Mouse (Mus musculus): Measurements from ENCODE around the gene Rrbp1. TPM values are rescaled to one million over a fixed set of nuclear protein-coding genes. Genes with fewer than 3 reads are reported as not detected.
A peak's percentile ranks its signal among the peaks of the same experiment; 100 is the strongest.

The Rrbp1 gene
- 48.3 and 49.7 TPM in 2 replicates for polyA plus RNA-seq (2015; fragmentation: Nextera tagmentation; extraction: Ambion mirVana)

DNA sequence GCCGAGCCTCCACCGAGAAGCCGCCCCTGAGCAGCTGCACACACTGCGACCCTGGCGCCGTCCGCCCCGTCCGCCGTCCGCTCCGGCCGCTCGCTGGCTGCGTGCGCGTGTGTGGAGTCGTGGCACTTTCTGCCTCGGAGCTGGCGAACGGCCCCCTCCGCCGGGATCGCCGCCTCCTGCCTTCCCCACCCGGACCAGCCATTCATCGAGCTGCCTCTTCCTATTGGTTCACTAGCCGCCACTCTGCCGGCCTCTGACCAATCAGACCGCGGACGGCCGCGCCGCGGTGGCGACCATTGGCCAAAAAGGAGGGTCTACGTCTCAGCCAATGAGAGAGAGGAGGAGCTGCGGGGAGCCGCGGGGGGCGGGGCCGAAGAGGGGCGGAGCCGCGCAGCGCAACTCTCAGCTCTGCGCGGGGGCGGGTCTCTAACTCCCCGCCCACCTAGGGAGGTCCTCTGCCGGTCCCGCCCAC is at the start of gene Rrbp1:
Rrbp1 (minus strand) TSS at position 184 of the 472 bp plus-strand sequence.
- peak within 1 kb of the TSS; percentile 93 for H3K27ac ChIP-seq
- H3K36me3 ChIP-seq, result peaks cover 6% of the 10 kb centered on the region; the same call in 1 of the 2 replicates
- no peaks in the 10 kb centered on the region for H3K9me3 ChIP-seq (replicated peaks)
- peak within 1 kb of the TSS; percentile 98 for H3K4me2 ChIP-seq
- peaks cover 57% of the 10 kb centered on the region for H3K4me1 ChIP-seq (replicated peaks)
- WGBS (ENCODE audit: insufficient replicate concordance), result under 1% methylated on average over 42 of the region's 53 CpGs
- peak; percentile 95 for ATAC-seq (ENCODE audit: low read depth)
- peak; percentile 98 for DNase-seq
- no peaks in the 10 kb centered on the region for H3K27me3 ChIP-seq
- peak within 1 kb of the TSS; percentile 92 for H3K9ac ChIP-seq
- peak within 1 kb of the TSS; percentile 97 for H3K4me3 ChIP-seq (replicated peaks)

DNA sequence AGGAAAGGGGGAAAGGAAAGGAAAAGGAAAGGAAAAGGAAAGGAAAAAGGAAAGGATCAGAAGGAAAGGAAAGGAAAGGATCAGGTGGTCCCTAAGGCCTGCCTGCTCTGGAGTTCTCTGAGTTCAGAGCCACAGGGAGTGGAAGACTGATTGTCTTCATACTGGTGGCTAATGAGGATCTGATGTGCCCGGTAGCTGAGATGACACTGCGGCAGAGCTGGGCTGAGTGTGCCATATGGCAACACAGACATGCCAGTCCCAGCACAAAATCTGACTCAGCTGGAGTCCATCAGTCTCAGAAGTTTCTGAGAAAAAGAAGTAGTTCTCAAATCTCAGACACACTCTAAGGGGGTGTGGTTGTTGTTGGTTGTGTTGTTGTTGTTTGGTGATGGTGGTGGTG is 46.7 kb upstream of the Rrbp1 start:
- H3K27me3 ChIP-seq, result no peaks in the 10 kb centered on the region
- ATAC-seq (ENCODE audit: low read depth), result no peak
- H3K9ac ChIP-seq, result no peak overlapping the region
- no peak overlapping the region for H3K4me3 ChIP-seq (replicated peaks)
- no peaks in the 10 kb centered on the region for H3K9me3 ChIP-seq (replicated peaks)
- DNase-seq, result no peak
- 71% methylated on average over 2 of the region's 2 CpGs for WGBS (ENCODE audit: insufficient replicate concordance)
- no peaks in the 10 kb centered on the region for H3K4me1 ChIP-seq (replicated peaks)
- no peaks in the 10 kb centered on the region for H3K36me3 ChIP-seq
- no peak overlapping the region for H3K4me2 ChIP-seq
- no peak overlapping the region for H3K27ac ChIP-seq

DNA sequence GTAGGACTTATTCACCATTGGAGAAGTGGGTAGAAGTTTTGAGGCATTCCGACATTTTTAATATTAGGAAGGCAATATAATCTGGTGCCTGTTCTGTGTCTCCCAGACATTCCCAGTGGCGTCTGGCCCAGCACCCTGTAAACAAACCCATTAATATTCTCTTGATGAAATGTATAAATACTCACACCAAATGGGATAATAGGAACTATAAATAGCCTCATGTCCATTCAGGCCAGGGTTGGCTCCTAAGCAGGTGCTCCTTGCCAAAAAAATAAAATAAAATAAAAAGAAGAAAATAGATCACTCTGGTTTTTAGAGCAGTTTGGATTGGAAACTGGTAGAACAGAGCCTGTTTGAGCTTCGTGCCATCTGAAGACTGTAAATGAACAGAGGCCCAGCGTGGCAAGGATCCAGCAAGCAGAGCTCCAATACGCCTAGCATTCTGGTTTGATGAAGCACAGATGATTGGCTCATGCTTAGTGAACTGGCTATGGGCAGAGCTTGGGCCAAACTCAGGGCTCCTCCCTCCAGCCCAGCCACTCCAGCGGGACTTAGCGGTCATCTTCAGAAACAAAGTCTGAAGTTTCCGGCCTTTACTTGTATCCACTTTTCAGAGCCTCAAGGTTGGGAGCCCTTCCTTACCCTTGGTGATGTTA is 41.5 kb upstream of the Rrbp1 start:
- H3K4me3 ChIP-seq (replicated peaks), result no peak overlapping the region
- H3K36me3 ChIP-seq, result no peaks in the 10 kb centered on the region
- ATAC-seq (ENCODE audit: low read depth) (no peak), DNase-seq (no peak)
- no peaks in the 10 kb centered on the region for H3K27me3 ChIP-seq
- H3K4me1 ChIP-seq (replicated peaks), result no peaks in the 10 kb centered on the region
- WGBS (ENCODE audit: insufficient replicate concordance), result 71% methylated on average over 8 of the region's 8 CpGs
- H3K9ac ChIP-seq, result no peak overlapping the region
- H3K9me3 ChIP-seq (replicated peaks), result no peaks in the 10 kb centered on the region
- no peak overlapping the region for H3K4me2 ChIP-seq
- no peak overlapping the region for H3K27ac ChIP-seq

DNA sequence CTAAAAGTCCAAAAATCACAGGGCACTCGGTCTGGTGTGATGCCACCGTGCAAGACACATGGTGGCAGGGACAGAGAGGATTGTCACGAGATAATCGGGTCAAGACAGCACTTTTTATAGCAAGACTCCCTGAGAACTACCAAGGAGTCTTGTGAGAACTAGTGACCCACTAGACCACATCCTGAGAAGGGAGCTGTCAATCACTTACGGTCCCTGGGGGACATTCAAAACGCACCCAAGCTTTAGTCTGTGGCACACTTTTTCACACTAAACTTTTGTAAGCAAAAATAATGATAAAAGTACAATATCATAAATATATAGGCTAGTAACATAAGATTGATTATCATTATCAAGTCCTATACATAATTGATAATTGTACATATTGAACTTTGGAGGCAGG is 39.8 kb upstream of the Rrbp1 start:
- H3K4me1 ChIP-seq (replicated peaks), result no peaks in the 10 kb centered on the region
- no peak overlapping the region for H3K4me2 ChIP-seq
- no peaks in the 10 kb centered on the region for H3K36me3 ChIP-seq
- H3K4me3 ChIP-seq (replicated peaks), result no peak overlapping the region
- H3K9me3 ChIP-seq (replicated peaks), result no peaks in the 10 kb centered on the region
- H3K27me3 ChIP-seq, result no peaks in the 10 kb centered on the region
- no peak overlapping the region for H3K27ac ChIP-seq
- ATAC-seq (ENCODE audit: low read depth) (no peak), DNase-seq (no peak)
- WGBS (ENCODE audit: insufficient replicate concordance), result 51% methylated on average over 6 of the region's 6 CpGs
- no peak overlapping the region for H3K9ac ChIP-seq

DNA sequence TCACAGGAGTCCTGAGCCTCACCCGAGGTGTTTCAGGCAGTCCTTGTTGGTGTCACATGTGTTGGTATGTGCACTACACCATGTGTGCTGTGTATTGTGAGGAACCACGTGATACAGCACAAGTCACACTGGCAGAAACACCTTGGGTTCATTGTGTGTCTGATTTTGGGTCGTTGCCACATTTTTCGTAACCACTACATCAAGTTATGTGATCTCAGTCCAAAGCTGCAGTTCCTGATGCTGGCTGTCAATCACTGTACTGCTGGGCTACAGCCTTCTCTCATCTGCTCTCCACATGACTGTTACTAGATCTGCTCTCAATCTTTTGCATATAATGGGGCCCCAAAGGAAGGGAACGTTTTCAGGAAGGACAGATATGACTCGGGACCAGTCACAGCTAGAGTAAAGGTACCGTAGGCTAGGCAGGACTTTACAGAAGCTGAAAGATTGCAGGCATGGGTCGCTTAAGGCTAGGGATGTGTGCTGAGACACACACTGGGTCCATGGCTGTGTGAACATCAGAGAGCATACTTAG is 39.1 kb upstream of the Rrbp1 start:
- WGBS (ENCODE audit: insufficient replicate concordance), result 47% methylated on average over 8 of the region's 8 CpGs
- H3K9me3 ChIP-seq (replicated peaks), result no peaks in the 10 kb centered on the region

DNA sequence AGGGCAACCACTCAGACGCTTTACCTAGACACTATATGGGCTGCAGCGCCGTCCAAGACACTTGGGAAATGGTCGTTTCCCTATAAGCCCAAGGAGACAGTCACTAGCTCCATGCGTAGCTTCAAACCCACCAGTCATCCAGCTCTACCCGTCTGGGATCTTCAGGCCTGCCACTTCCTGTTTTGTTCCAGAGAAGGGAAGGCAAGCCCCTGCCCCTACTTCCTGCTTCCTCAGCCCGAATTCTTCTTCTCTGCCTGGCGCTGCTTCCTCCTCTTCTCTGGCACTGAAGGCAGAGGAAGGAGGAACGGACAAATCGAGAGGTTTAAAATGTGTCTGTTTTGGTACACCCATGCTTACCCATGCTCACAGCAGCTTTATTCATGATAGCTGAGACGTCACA is 35.9 kb upstream of the Rrbp1 start:
- H3K9ac ChIP-seq, result no peak overlapping the region
- no peak overlapping the region; the same call in 1 of the 2 replicates for H3K27ac ChIP-seq
- no peaks in the 10 kb centered on the region for H3K36me3 ChIP-seq
- 0 out of 2 replicates have a peak, but pooled peaks have one; percentile 18 for ATAC-seq (ENCODE audit: low read depth)
- H3K27me3 ChIP-seq, result no peaks in the 10 kb centered on the region
- no peak overlapping the region; the same call in 1 of the 2 replicates for H3K4me2 ChIP-seq
- no peaks in the 10 kb centered on the region for H3K9me3 ChIP-seq (replicated peaks)
- H3K4me3 ChIP-seq (replicated peaks), result no peak overlapping the region
- no peaks in the 10 kb centered on the region for H3K4me1 ChIP-seq (replicated peaks)
- no peak for DNase-seq
- whole genome bisulfite sequencing (ENCODE audit: insufficient replicate concordance), result 30% methylated on average over 11 of the region's 11 CpGs

More for the DNA sequence above, 39.1 kb upstream of the Rrbp1 start:
- Histone ChIP-seq H3K4me1 (replicated peaks) (no peaks in the 10 kb centered on the region), H3K4me3 (replicated peaks) (no peak overlapping the region), H3K27ac (no peak overlapping the region), H3K27me3 (no peaks in the 10 kb centered on the region), H3K4me2 (no peak overlapping the region), H3K36me3 (no peaks in the 10 kb centered on the region), H3K9ac (no peak overlapping the region)
- no peak for ATAC-seq (ENCODE audit: low read depth)
- DNase-seq, result no peak

DNA sequence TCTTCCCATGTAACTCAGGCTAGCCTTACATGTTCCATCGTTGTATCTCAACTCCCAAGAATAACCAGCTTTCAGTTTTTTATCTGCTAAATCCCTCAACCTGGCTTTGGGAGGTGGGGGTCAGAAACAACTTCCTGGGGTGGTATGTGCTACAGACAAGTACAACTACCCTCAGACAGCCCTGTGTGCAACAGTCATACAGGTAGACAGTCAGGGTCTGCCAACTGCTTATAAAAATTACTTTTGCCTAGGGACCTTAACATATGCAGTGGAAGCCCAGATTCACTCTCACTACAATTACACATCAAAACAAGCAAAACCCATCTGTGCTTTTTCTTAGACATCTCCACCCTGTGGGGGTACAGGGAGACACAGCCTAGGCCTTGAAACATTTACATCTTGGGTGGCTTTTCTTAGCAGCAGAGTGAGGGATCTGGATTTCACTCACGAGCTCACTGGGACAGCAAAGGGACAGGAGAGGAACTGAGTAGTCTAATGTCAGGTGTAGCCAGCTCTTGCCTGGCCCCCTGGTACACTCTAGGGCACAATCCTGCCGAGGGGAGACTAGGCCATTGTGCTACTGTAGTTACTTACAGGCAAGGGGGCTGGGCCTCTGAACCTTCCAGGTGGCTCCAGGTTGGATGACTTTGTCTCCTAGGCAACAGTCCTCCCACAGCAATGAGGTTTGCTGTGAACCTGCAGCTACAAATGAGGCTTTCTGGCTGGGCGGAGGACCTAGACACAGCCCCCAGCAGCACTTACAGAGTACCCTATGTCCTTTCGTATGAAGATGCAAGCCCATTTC is 34.9 kb upstream of the Rrbp1 start:
- Histone ChIP-seq H3K4me3 (replicated peaks) (no peak overlapping the region), H3K36me3 (no peaks in the 10 kb centered on the region), H3K27me3 (no peaks in the 10 kb centered on the region), H3K9ac (no peak overlapping the region), H3K9me3 (replicated peaks) (no peaks in the 10 kb centered on the region), H3K4me1 (replicated peaks) (no peaks in the 10 kb centered on the region), H3K4me2 (no peak overlapping the region), H3K27ac (no peak overlapping the region)
- ATAC-seq (ENCODE audit: low read depth), result no peak
- no peak for DNase-seq
- WGBS (ENCODE audit: insufficient replicate concordance), result 52% methylated on average over 5 of the region's 5 CpGs

GRCm38 (mm10) chr2:144044726-144045125 is 33.7 kb upstream of the Rrbp1 start:
- H3K9me3 ChIP-seq (replicated peaks), result no peaks in the 10 kb centered on the region
- H3K36me3 ChIP-seq, result no peaks in the 10 kb centered on the region
- no peak overlapping the region for H3K4me3 ChIP-seq (replicated peaks)
- H3K4me2 ChIP-seq, result no peak overlapping the region
- H3K9ac ChIP-seq, result no peak overlapping the region
- H3K4me1 ChIP-seq (replicated peaks), result no peaks in the 10 kb centered on the region
- no peak for ATAC-seq (ENCODE audit: low read depth)
- DNase-seq, result no peak
- no peak overlapping the region for H3K27ac ChIP-seq
- H3K27me3 ChIP-seq, result no peaks in the 10 kb centered on the region
- WGBS (ENCODE audit: insufficient replicate concordance), result 66% methylated on average over 6 of the region's 6 CpGs

DNA sequence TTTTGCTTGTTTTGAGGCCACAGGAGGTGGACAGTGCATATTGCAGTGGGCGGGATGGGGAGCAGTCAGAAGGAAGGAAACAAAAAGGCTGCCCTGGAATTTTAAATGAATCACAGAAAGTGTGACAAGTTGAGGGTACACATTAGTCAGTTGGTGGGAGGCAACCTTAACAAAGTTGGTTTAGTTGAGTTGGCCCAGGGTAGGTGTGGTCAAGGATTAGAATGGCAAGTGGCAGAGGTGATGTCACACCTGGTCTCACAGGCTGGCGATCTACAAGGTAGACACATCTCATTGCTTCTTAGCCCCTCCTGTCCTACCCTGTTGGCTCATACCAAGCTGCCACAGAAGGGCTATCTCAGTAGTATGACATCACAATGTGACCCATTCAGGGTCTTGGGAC is 21.6 kb upstream of the Rrbp1 start, which contains the start of gene Banf2:
Banf2 (plus strand) TSS at position 396 of the 400 bp plus-strand sequence.
- no peak within 1 kb of the TSS for H3K9ac ChIP-seq
- ATAC-seq (ENCODE audit: low read depth) (no peak), DNase-seq (no peak)
- H3K9me3 ChIP-seq (replicated peaks), result no peaks in the 10 kb centered on the region
- H3K36me3 ChIP-seq, result no peaks in the 10 kb centered on the region
- WGBS (ENCODE audit: insufficient replicate concordance), result 78% methylated on average over 2 of the region's 2 CpGs
- no peak within 1 kb of the TSS for H3K4me2 ChIP-seq
- H3K4me1 ChIP-seq (replicated peaks), result no peaks in the 10 kb centered on the region
- no peaks in the 10 kb centered on the region for H3K27me3 ChIP-seq
- H3K4me3 ChIP-seq (replicated peaks), result no peak within 1 kb of the TSS
- no peak within 1 kb of the TSS for H3K27ac ChIP-seq

GRCm38 (mm10) chr2:144030791-144031190 is 19.7 kb upstream of the Rrbp1 start:
- H3K9me3 ChIP-seq (replicated peaks), result no peaks in the 10 kb centered on the region
- ATAC-seq (ENCODE audit: low read depth), result no peak
- no peak overlapping the region for H3K9ac ChIP-seq
- H3K36me3 ChIP-seq, result no peaks in the 10 kb centered on the region
- H3K4me2 ChIP-seq, result no peak overlapping the region
- no peak overlapping the region for H3K27ac ChIP-seq
- H3K4me3 ChIP-seq (replicated peaks), result no peak overlapping the region
- 67% methylated on average over 7 of the region's 7 CpGs for WGBS (ENCODE audit: insufficient replicate concordance)
- no peaks in the 10 kb centered on the region; the same call in 1 of the 2 replicates for H3K4me1 ChIP-seq (replicated peaks)
- no peaks in the 10 kb centered on the region for H3K27me3 ChIP-seq
- no peak for DNase-seq

DNA sequence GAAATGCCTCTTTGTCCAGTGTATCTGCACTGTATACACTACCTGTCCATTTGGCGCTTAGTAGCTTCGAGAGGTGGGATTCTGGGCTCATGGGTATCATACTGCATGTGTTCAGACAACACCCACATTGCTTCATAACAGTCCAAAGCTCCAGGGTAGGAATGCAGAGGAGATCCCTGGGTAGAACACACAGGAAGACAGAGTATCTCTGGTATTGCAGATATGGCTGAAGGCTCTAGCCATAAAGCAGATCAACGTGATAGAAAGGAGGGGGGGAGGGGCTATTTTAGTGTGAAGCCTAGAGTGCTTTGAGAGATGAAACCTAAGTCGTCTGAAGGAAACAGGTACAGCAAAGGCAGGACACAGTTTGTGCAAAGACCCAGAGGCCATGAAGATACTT is 15.4 kb upstream of the Rrbp1 start:
- Histone ChIP-seq H3K4me2 (no peak overlapping the region), H3K36me3 (no peaks in the 10 kb centered on the region), H3K9ac (no peak overlapping the region), H3K4me1 (replicated peaks) (no peaks in the 10 kb centered on the region; the same call in none of the 2 replicates), H3K9me3 (replicated peaks) (no peaks in the 10 kb centered on the region), H3K27me3 (no peaks in the 10 kb centered on the region), H3K4me3 (replicated peaks) (no peak overlapping the region), H3K27ac (no peak overlapping the region)
- 34% methylated on average over 4 of the region's 4 CpGs for WGBS (ENCODE audit: insufficient replicate concordance)
- DNase-seq (no peak), ATAC-seq (ENCODE audit: low read depth) (no peak)

Measured in liver, embryonic 13.5 days (tissue).